Mouse (Mus musculus) forebrain, embryonic 10.5 days (tissue): ENCODE data around the gene Gpr15. TPM values are rescaled to one million over a fixed set of nuclear protein-coding genes. Genes with fewer than 3 reads are reported as not detected.

ENCODE experiments used
- DNase-seq: peaks from one replicate; pipeline ENCODE4 v3.0.0-alpha.2; 2017; ENCODE audit warnings: low spot score; ENCODE audit errors: extremely low spot score
- H3K27ac ChIP-seq: fragments of 300-500 bp; sonication (generic); 2 replicates; pipeline ENCODE4 v1.5.1; 2016; ENCODE audit warnings: mild to moderate bottlenecking
- H3K27me3 ChIP-seq: fragments of 300-500 bp; sonication (generic); 2 replicates; pipeline ENCODE4 v1.6.1; 2016; ENCODE audit warnings: mild to moderate bottlenecking; ENCODE audit not compliant: poor library complexity, severe bottlenecking
- H3K36me3 ChIP-seq: fragments of 300-500 bp; sonication (generic); replicated peaks from 2 replicates; pipeline ENCODE4 v1.6.1; 2016; ENCODE audit warnings: mild to moderate bottlenecking, moderate library complexity
- H3K4me1 ChIP-seq: fragments of 300-500 bp; sonication (generic); 2 replicates; pipeline ENCODE4 v1.6.1; 2016
- H3K4me3 ChIP-seq: fragments of 300-500 bp; sonication (generic); 2 replicates; pipeline ENCODE4 v1.5.1; 2016; ENCODE audit warnings: mild to moderate bottlenecking, moderate library complexity
- H3K9me3 ChIP-seq: fragments of 300-500 bp; sonication (generic); 2 replicates; pipeline ENCODE4 v1.6.1; 2016; ENCODE audit warnings: mild to moderate bottlenecking, moderate library complexity
- WGBS: fragments of 180-500 bp; shearing (Covaris S2); methylation state at CpG from one replicate; pipeline ENCODE4 v1.1.7; 2016; 5-methylcytosine and 5-hydroxymethylcytosine counted together
- polyA plus RNA-seq: library from polyadenylated mRNA; unstranded; fragments of >200 nt; fragmentation: Nextera tagmentation; extraction: Ambion mirVana; gene quantifications from 2 replicates; pipeline ENCODE4 v1.2.1, GENCODE M21; 2016

Gene Gpr15
- not detected in 2 replicates for polyA plus RNA-seq

DNA sequence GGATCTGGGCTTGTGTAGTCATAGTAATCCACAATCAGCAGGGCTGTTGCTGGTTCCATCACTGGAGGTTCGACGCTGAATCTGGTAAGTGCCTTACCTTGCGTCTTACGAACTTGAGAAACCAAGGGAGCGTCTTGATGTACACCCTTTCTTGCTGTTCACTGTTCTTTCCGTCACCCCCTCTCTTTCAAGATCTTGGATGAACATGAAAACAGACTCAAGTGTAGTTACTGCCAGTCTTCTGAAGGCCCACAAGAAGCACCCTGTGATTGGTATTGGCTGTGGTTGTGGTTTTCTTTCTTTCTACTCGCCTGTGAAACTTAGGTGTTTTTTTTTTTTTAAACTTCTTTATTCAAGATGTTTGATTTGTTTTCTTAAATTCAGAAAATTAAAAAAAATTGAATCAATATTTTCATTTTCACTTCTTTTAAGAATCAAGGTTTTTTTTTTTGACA lies at the start of gene Gpr15:
Gpr15 (minus strand) TSS at position 405 of the 455 bp plus-strand sequence.
- WGBS = 91% methylated on average over 7 of the region's 7 CpGs
- Histone ChIP-seq H3K36me3 (no peaks in the 10 kb centered on the region), H3K4me3 (no peak within 1 kb of the TSS), H3K27me3 (no peaks in the 10 kb centered on the region), H3K4me1 (peaks cover 2% of the 10 kb centered on the region; the same call in 1 of the 2 replicates), H3K9me3 (no peaks in the 10 kb centered on the region), H3K27ac (no peak within 1 kb of the TSS)
- DNase-seq = no peak

DNA sequence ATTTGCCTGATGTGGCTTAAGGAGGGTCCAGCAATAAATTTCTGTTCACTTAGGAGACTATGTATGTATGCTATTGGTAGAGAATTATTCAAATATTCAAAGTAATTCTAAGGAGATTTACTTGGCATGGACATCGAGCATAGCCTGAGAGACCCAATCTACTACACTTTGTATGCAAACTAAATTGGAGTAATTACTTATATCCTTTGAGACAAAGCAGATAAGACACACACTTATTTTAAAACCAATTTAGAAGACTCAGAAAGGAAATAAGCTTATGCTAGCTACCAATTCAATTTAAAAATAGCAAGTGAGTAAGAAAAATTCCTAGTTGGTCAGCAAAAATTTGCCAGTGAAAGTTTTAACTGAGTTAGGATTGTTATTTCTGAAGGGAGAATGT lies 44.2 kb upstream of the Gpr15 start, which contains the start of gene Olfr172:
Olfr172 (minus strand) TSS at position 101 of the 400 bp plus-strand sequence.
- H3K27me3 ChIP-seq = no peaks in the 10 kb centered on the region
- no peak within 1 kb of the TSS for H3K4me3 ChIP-seq
- WGBS = 88% methylated on average over 1 of the region's 1 CpGs
- no peaks in the 10 kb centered on the region for H3K36me3 ChIP-seq
- H3K27ac ChIP-seq = no peak within 1 kb of the TSS
- H3K4me1 ChIP-seq = no peaks in the 10 kb centered on the region
- no peak for DNase-seq
- H3K9me3 ChIP-seq = peaks cover 4% of the 10 kb centered on the region; the same call in 1 of the 2 replicates

DNA sequence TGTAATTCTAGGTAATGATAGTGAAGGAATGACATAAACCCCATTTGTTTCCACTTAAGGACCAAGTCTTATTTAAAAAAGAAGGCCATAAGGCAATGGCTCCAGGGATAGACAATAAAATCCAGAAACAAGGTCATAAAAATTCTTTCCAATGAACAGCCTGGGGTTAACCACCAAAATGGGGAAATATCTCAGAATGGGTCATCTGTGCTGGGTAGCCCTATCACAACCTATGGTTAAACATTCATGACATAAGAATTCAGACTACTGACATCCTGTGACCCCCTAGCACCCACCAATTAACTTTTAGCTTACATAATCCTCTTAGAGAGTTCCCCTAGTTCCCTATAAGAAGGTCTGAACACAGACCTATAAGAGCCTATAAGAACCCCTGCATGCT lies 37.3 kb upstream of the Gpr15 start:
- H3K4me3 ChIP-seq = no peak overlapping the region
- H3K9me3 ChIP-seq = no peaks in the 10 kb centered on the region
- no peaks in the 10 kb centered on the region for H3K36me3 ChIP-seq
- no peaks in the 10 kb centered on the region for H3K27me3 ChIP-seq
- H3K4me1 ChIP-seq = no peaks in the 10 kb centered on the region
- no peak for DNase-seq
- H3K27ac ChIP-seq = no peak overlapping the region

DNA sequence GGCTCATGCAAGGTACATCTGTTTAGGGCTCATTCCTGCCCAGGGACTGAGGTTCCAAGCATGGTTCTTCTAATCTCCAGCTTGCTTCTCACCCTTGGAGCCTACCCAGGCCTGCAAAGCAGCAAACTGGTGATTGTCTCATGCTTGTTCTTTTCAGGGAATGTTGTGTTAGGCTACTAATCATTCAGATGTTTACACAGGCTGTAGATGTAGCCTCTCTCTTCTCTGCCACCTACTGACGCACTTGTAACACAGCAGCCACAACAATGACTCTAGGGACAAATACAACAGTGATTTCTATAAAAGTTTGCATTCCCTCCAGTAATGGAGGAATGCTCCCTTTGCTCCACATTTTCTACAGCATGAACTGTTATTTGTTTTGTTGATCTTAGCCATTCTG lies 32.4 kb upstream of the Gpr15 start:
- DNase-seq = no peak
- Histone ChIP-seq H3K36me3 (no peaks in the 10 kb centered on the region), H3K4me1 (no peaks in the 10 kb centered on the region), H3K9me3 (no peaks in the 10 kb centered on the region), H3K27ac (no peak overlapping the region), H3K27me3 (no peaks in the 10 kb centered on the region), H3K4me3 (no peak overlapping the region)
- 42% methylated on average over 1 of the region's 1 CpGs for WGBS

- no peaks in the 10 kb centered on the region for H3K4me1 ChIP-seq
Measured at GRCm38 (mm10) chr16:58746715-58747114, 27.8 kb upstream of the Gpr15 start.

GRCm38 (mm10) chr16:58740751-58741150 lies 21.9 kb upstream of the Gpr15 start:
- Histone ChIP-seq H3K27ac (no peak overlapping the region), H3K4me1 (no peaks in the 10 kb centered on the region), H3K27me3 (no peaks in the 10 kb centered on the region), H3K9me3 (no peaks in the 10 kb centered on the region), H3K36me3 (peaks cover under 1% of the 10 kb centered on the region; the same call in 1 of the 2 replicates), H3K4me3 (no peak overlapping the region)
- DNase-seq = no peak
- 94% methylated on average over 5 of the region's 5 CpGs for WGBS

More at GRCm38 (mm10) chr16:58746715-58747114, 27.8 kb upstream of the Gpr15 start:
- Histone ChIP-seq H3K36me3 (no peaks in the 10 kb centered on the region), H3K27ac (no peak overlapping the region), H3K4me3 (no peak overlapping the region), H3K27me3 (no peaks in the 10 kb centered on the region), H3K9me3 (no peaks in the 10 kb centered on the region)
- 74% methylated on average over 4 of the region's 4 CpGs for WGBS
- no peak for DNase-seq

GRCm38 (mm10) chr16:58738800-58739199 lies 19.9 kb upstream of the Gpr15 start:
- Histone ChIP-seq H3K9me3 (no peaks in the 10 kb centered on the region), H3K36me3 (peaks cover 20% of the 10 kb centered on the region), H3K4me1 (no peaks in the 10 kb centered on the region), H3K27me3 (no peaks in the 10 kb centered on the region), H3K4me3 (no peak overlapping the region), H3K27ac (no peak overlapping the region)
- 71% methylated on average over 1 of the region's 1 CpGs for WGBS
- no peak for DNase-seq

DNA sequence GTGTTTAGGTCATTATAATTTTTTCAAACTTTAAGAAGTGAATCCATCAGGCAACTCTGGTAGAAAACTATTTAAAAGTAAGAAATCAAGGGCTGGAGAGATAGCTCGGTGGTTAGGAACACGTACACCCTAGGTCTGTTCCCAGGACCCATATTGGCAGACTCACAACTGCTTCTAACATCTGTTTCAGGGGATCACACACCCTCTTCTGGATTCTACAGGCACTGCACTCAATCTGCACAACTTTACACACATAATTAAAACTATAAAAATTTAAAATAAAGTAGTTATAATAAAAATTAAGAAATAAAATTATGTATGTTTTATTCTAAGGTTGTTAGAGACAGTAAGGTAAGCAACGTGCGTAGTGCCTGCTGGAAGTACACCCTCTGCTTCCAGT lies 19.3 kb upstream of the Gpr15 start:
- no peaks in the 10 kb centered on the region for H3K9me3 ChIP-seq
- WGBS = 84% methylated on average over 4 of the region's 4 CpGs
- no peak for DNase-seq
- H3K4me3 ChIP-seq = no peak overlapping the region
- no peaks in the 10 kb centered on the region for H3K27me3 ChIP-seq
- peaks cover 26% of the 10 kb centered on the region for H3K36me3 ChIP-seq
- H3K4me1 ChIP-seq = no peaks in the 10 kb centered on the region
- no peak overlapping the region for H3K27ac ChIP-seq

DNA sequence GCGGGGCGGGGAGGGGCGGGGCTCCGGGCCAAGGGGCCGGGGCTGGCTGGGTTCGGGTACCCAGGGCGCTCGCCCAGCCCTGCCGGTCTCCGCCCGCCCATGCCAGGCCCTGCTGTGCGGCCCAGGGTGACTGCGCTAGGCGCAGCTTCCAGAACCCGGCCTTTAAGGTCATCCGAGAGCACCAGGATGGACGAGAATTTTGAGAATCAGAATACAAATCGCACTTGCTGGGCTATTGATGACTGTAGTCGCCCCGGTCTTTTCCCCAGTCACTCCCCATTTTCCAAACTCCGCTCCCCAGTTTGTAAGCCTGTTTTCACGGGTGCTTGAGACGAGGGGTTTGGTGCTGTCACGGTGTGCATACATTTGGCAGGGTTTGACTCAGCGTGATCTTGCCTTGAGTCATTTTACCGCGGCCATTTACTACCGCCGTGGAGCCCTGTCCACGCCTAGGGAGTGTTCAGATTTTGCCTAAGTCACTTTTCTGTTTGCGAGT lies 9.4 kb upstream of the Gpr15 start:
- H3K36me3 ChIP-seq = peaks cover 38% of the 10 kb centered on the region
- no peaks in the 10 kb centered on the region for H3K9me3 ChIP-seq
- H3K27ac ChIP-seq = peak overlapping the region; percentile 91
- H3K4me1 ChIP-seq = peaks cover 6% of the 10 kb centered on the region
- under 1% methylated on average over 30 of the region's 31 CpGs for WGBS
- peak overlapping the region; percentile 84 for H3K4me3 ChIP-seq
- no peaks in the 10 kb centered on the region for H3K27me3 ChIP-seq
- DNase-seq = no peak

DNA sequence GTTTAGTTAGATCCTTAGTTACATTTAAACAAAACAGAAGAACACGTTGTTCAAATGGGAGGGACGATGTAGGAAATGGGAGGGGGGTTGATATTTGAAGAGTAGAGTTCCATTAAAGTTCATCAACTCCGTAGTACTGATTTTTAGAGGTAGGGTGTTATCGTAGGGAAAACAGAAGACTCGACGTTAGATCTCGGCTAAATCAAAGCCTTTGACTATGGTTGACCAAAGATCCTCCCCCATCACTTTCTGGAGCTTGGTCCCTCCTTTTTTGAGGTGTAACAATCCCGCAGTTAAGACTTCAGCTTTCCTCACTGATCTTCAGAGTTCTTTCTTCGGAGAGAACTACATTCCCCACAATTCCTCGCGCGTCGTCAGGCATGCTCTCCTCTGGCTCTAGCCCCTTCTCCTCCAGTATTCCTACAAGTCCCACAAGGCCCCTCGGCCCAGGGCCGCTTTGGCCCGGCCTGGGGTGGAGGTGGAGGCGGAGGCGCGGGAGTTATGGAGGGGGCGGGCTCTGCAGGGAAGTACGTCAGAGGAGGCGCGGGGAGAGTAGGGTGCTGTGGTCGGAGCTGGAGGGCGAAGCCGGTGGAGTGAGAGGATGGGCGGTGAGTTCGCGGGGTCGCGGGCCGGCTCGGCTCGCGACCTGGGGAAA lies 8.7 kb upstream of the Gpr15 start, which contains the start of gene Cldnd1:
Cldnd1 (plus strand) TSS at position 434 of the 655 bp plus-strand sequence.
- DNase-seq = peak; percentile 97
- Histone ChIP-seq H3K36me3 (peaks cover 31% of the 10 kb centered on the region), H3K27ac (peak within 1 kb of the TSS; percentile 91), H3K27me3 (no peaks in the 10 kb centered on the region), H3K9me3 (no peaks in the 10 kb centered on the region), H3K4me1 (peaks cover 6% of the 10 kb centered on the region), H3K4me3 (peak within 1 kb of the TSS; percentile 84)
- 2% methylated on average over 35 of the region's 35 CpGs for WGBS

DNA sequence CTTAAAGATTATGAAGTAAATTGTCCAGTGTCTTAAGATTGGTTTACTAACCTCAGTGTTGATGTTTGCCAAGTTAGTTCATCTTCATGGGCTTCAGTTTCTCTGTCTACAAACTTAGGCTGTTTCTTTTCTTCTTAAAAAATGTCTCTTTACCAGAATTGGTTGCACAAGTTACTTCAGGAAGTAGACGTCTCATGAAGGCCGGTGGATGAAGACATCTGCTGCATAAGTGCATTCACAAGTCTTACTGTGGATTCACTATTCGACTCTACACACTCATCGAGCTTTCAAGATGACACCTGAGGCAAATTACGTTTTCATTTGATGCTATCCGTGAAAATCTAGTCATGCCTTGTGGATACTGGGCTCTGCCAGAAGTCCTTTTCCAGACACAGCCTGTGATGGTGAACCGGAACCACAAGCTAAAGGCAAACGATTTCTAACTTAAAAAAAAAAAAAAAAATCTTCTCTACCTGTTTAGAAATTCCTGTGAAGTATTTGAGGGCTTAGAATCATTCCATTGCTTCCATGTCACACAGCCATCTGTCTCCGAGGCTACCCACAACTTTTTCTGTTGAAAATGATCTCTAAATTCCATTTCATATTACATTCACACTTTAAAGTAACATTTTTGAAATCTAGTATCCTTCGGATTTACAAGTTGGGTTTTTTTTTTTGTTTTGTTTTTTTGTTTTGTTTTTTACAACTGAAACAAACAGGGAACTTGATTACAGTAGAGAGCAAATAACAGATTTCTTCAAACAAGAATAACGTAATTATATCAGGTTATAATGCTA lies 8.0 kb upstream of the Gpr15 start:
- no peaks in the 10 kb centered on the region for H3K27me3 ChIP-seq
- no peak for DNase-seq
- peaks cover 24% of the 10 kb centered on the region for H3K36me3 ChIP-seq
- peaks cover 6% of the 10 kb centered on the region for H3K4me1 ChIP-seq
- H3K4me3 ChIP-seq = peak overlapping the region; percentile 84
- H3K9me3 ChIP-seq = no peaks in the 10 kb centered on the region
- WGBS = 80% methylated on average over 11 of the region's 11 CpGs
- peak overlapping the region; percentile 91 for H3K27ac ChIP-seq

DNA sequence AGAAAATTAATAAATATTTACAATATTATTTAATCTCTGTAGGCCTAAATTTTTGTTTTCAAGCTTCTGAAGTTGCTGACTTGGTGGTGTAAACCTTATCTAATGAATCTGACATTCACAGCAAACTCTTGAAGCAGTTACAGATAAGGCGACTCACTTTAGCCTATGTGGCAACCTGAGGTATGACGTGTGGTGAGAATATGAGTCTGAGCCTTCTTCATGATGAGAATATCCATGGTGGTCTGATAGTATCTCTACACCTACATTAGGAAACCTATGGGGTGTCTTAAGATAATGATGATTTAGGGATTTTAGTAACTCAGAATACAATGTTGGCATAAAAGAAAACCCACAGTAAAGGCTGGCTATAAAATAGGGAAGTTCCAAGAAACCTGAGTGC lies 3.4 kb upstream of the Gpr15 start:
- Histone ChIP-seq H3K27me3 (no peaks in the 10 kb centered on the region), H3K4me1 (peaks cover 2% of the 10 kb centered on the region; the same call in 1 of the 2 replicates), H3K9me3 (no peaks in the 10 kb centered on the region), H3K27ac (no peak overlapping the region), H3K36me3 (no peaks in the 10 kb centered on the region), H3K4me3 (no peak overlapping the region)
- WGBS = 88% methylated on average over 2 of the region's 2 CpGs
- DNase-seq = no peak

DNA sequence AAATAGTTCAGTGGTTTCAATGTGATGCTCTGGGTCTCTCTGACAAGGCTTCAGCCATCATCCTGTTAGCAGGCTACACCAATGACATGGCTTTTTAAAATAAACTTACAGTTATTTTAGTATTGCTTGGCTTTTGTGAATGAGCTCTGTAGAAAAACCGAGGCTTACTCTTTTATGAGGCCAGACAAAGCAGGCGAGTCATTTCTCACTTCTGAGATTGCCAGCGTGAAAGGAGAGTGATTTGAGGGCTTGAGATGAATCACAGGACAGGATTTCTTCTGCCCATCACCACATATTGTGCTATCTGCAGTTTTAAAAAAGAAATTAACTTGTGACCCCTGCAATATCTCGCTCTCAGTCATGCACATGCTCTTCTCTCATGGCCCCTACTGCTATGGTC lies 3.9 kb downstream of the Gpr15 start:
- Histone ChIP-seq H3K4me1 (peaks cover 2% of the 10 kb centered on the region; the same call in 1 of the 2 replicates), H3K9me3 (no peaks in the 10 kb centered on the region), H3K27me3 (no peaks in the 10 kb centered on the region), H3K4me3 (no peak overlapping the region), H3K36me3 (no peaks in the 10 kb centered on the region), H3K27ac (no peak overlapping the region)
- WGBS = 86% methylated on average over 4 of the region's 4 CpGs
- no peak for DNase-seq
